Mouse (Mus musculus): ENCODE measurements at regions not wholly inside any gene's neighbourhood (a gene's known extent, or its start where the extent isn't known, plus 50 kb on each side); places are given as distances from the start of the nearest gene placed in this dataset.

DNA sequence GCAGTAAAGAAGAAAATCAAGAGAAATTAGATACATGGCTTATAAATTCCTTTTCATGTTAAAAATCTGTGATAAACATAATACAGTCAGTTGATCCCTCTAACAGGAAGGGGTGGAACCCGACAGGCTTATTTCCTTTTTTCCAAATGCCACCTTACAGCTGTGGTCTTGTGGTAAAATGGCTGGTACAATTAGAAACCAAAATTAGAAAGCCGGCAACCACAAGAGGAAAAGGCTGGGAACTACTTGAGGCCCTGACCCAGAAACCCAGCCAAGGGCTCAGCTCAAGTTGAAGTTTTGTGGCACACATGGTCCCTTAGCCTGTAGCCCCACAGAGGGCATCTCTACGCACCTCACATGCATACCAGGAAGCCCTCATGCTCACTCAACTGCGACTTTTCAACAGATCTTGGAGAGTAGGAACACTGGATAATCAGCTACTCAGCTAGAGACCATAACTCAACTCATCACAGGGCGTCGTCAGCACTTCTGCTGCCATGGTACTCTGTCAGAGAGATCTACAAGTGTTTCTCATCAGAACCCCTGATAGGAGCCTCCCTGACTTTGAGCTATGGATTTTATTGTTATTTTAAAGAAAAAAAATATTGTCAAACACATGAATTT lies 509.4 kb downstream of the Nfib start:
- no peaks in the 10 kb centered on the region for H3K4me1 ChIP-seq (replicated peaks; ENCODE audit: control insufficient read depth, insufficient read depth, low read length)
- no peak overlapping the region for H3K4me2 ChIP-seq (replicated peaks)
- no peak overlapping the region for H3K9ac ChIP-seq
- H3K4me3 ChIP-seq (replicated peaks; ENCODE audit: low read length) = no peak overlapping the region
- DNase-seq (ENCODE audit: low spot score) = no peak
- no peaks in the 10 kb centered on the region for H3K9me3 ChIP-seq (ENCODE audit: control insufficient read depth, low read length)
- 84% methylated on average over 6 of the region's 6 CpGs for WGBS
- no peak for ATAC-seq (ENCODE audit: low FRiP score)
- H3K27ac ChIP-seq = no peak overlapping the region
- H3K27me3 ChIP-seq (ENCODE audit: control insufficient read depth, insufficient read depth, low read length) = no peaks in the 10 kb centered on the region
- H3K36me3 ChIP-seq (replicated peaks; ENCODE audit: control insufficient read depth, insufficient read depth) = no peaks in the 10 kb centered on the region

GRCm38 (mm10) chr4:82193905-82194304 lies 511.6 kb downstream of the Nfib start:
- no peak for ATAC-seq (ENCODE audit: low FRiP score)

DNA sequence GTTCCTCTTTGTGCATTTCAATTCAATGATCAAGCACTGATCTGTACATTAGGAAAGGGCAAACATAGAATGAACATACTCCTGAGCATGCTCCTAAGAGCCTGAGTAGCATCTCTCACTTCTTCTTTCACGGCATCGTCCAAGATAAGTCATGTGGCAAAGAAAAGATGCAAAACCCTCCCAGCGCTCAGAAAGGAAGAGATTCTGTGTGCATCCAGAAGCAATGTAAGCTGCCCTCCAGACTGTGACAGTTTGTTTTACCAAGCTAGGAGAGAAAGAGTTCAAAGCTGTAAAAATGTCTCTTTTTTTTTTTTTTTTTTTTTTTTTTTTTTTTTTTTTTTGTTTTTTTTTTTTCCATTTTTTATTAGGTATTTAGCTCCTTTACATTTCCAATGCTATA lies 518.7 kb downstream of the Nfib start:
- Histone ChIP-seq H3K4me3 (replicated peaks; ENCODE audit: low read length) (no peak overlapping the region), H3K27me3 (ENCODE audit: control insufficient read depth, insufficient read depth, low read length) (no peaks in the 10 kb centered on the region), H3K36me3 (replicated peaks; ENCODE audit: control insufficient read depth, insufficient read depth) (no peaks in the 10 kb centered on the region), H3K4me2 (replicated peaks) (no peak overlapping the region), H3K9me3 (ENCODE audit: control insufficient read depth, low read length) (no peaks in the 10 kb centered on the region), H3K27ac (no peak overlapping the region), H3K4me1 (replicated peaks; ENCODE audit: control insufficient read depth, insufficient read depth, low read length) (no peaks in the 10 kb centered on the region), H3K9ac (no peak overlapping the region)
- DNase-seq (ENCODE audit: low spot score) (no peak), ATAC-seq (ENCODE audit: low FRiP score) (no peak)
- 93% methylated on average over 3 of the region's 3 CpGs for WGBS

More at GRCm38 (mm10) chr4:82193905-82194304, 511.6 kb downstream of the Nfib start:
- Histone ChIP-seq H3K36me3 (replicated peaks; ENCODE audit: control insufficient read depth, insufficient read depth) (no peaks in the 10 kb centered on the region), H3K4me3 (replicated peaks; ENCODE audit: low read length) (no peak overlapping the region), H3K9ac (no peak overlapping the region), H3K9me3 (ENCODE audit: control insufficient read depth, low read length) (no peaks in the 10 kb centered on the region), H3K27ac (no peak overlapping the region), H3K4me1 (replicated peaks; ENCODE audit: control insufficient read depth, insufficient read depth, low read length) (no peaks in the 10 kb centered on the region), H3K27me3 (ENCODE audit: control insufficient read depth, insufficient read depth, low read length) (no peaks in the 10 kb centered on the region), H3K4me2 (replicated peaks) (no peak overlapping the region)
- WGBS = 88% methylated on average over 5 of the region's 5 CpGs
- DNase-seq (ENCODE audit: low spot score) = no peak

DNA sequence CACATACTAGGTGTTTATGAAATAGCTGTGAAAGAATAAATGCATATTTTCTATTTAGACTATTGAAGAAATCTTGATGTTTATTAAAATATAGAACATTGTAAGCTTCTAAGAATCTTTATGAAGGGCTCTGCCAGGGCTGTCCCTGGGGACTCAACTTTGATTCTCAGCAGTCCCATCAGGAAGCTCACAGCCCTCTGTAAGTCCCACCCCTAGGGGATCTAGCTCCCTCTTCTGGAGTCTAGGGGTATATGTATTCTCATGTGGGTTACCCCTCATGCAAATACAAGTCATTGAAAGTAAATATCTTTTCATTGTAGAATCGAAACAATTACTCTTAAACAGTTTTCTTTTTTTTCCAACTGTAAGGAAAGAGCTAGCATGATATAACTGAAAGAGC lies 521.6 kb downstream of the Nfib start:
- no peaks in the 10 kb centered on the region for H3K36me3 ChIP-seq (replicated peaks; ENCODE audit: control insufficient read depth, insufficient read depth)
- no peak overlapping the region for H3K4me3 ChIP-seq (replicated peaks; ENCODE audit: low read length)
- no peak overlapping the region for H3K4me2 ChIP-seq (replicated peaks)
- ATAC-seq (ENCODE audit: low FRiP score) = no peak
- H3K27me3 ChIP-seq (ENCODE audit: control insufficient read depth, insufficient read depth, low read length) = no peaks in the 10 kb centered on the region
- no peak for DNase-seq (ENCODE audit: low spot score)
- H3K4me1 ChIP-seq (replicated peaks; ENCODE audit: control insufficient read depth, insufficient read depth, low read length) = no peaks in the 10 kb centered on the region
- H3K27ac ChIP-seq = no peak overlapping the region
- 92% methylated on average over 1 of the region's 1 CpGs for WGBS
- H3K9me3 ChIP-seq (ENCODE audit: control insufficient read depth, low read length) = no peaks in the 10 kb centered on the region
- H3K9ac ChIP-seq = no peak overlapping the region

DNA sequence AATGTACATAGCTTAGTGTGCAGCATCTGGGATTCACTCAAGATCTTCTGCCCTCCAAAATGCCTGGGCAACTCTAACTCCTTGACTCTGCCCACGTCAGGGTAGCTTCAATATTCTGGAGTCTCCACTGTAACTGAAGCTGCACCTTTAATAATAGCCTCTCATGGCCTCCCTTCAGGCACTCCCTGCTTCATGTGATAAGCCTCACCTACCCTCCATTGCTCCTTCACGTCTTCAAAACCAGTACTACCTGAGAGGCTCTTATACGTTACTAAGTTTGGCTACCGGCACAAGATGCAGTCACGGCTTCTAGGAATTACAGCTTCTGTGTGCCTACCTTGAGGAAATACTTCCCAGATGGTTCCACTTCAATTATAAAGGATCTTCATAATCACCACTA lies 527.4 kb downstream of the Nfib start:
- H3K27me3 ChIP-seq (ENCODE audit: control insufficient read depth, insufficient read depth, low read length) = no peaks in the 10 kb centered on the region
- H3K27ac ChIP-seq = no peak overlapping the region
- H3K9me3 ChIP-seq (ENCODE audit: control insufficient read depth, low read length) = no peaks in the 10 kb centered on the region
- no peak overlapping the region for H3K9ac ChIP-seq
- no peak overlapping the region for H3K4me2 ChIP-seq (replicated peaks)
- H3K4me1 ChIP-seq (replicated peaks; ENCODE audit: control insufficient read depth, insufficient read depth, low read length) = no peaks in the 10 kb centered on the region
- ATAC-seq (ENCODE audit: low FRiP score) = no peak
- H3K36me3 ChIP-seq (replicated peaks; ENCODE audit: control insufficient read depth, insufficient read depth) = no peaks in the 10 kb centered on the region
- no peak overlapping the region for H3K4me3 ChIP-seq (replicated peaks; ENCODE audit: low read length)
- no peak for DNase-seq (ENCODE audit: low spot score)
- WGBS = 95% methylated on average over 5 of the region's 5 CpGs

GRCm38 (mm10) chr4:82176723-82177122 lies 528.8 kb downstream of the Nfib start:
- no peaks in the 10 kb centered on the region for H3K27me3 ChIP-seq (ENCODE audit: control insufficient read depth, insufficient read depth, low read length)
- ATAC-seq (ENCODE audit: low FRiP score) (no peak), DNase-seq (ENCODE audit: low spot score) (no peak)
- H3K27ac ChIP-seq = no peak overlapping the region
- no peaks in the 10 kb centered on the region for H3K4me1 ChIP-seq (replicated peaks; ENCODE audit: control insufficient read depth, insufficient read depth, low read length)
- H3K4me3 ChIP-seq (replicated peaks; ENCODE audit: low read length) = no peak overlapping the region
- no peak overlapping the region for H3K4me2 ChIP-seq (replicated peaks)
- H3K9ac ChIP-seq = no peak overlapping the region
- no peaks in the 10 kb centered on the region for H3K36me3 ChIP-seq (replicated peaks; ENCODE audit: control insufficient read depth, insufficient read depth)
- WGBS = 96% methylated on average over 8 of the region's 8 CpGs
- no peaks in the 10 kb centered on the region for H3K9me3 ChIP-seq (ENCODE audit: control insufficient read depth, low read length)

GRCm38 (mm10) chr4:82173461-82174085 lies 532.0 kb downstream of the Nfib start:
- ATAC-seq (ENCODE audit: low FRiP score) = no peak
- WGBS = 74% methylated on average over 17 of the region's 17 CpGs
- Histone ChIP-seq H3K36me3 (replicated peaks; ENCODE audit: control insufficient read depth, insufficient read depth) (no peaks in the 10 kb centered on the region), H3K4me3 (replicated peaks; ENCODE audit: low read length) (no peak overlapping the region), H3K9ac (no peak overlapping the region), H3K27me3 (ENCODE audit: control insufficient read depth, insufficient read depth, low read length) (no peaks in the 10 kb centered on the region), H3K27ac (no peak overlapping the region), H3K4me2 (replicated peaks) (no peak overlapping the region), H3K9me3 (ENCODE audit: control insufficient read depth, low read length) (no peaks in the 10 kb centered on the region), H3K4me1 (replicated peaks; ENCODE audit: control insufficient read depth, insufficient read depth, low read length) (no peaks in the 10 kb centered on the region)
- DNase-seq (ENCODE audit: low spot score) = no peak

DNA sequence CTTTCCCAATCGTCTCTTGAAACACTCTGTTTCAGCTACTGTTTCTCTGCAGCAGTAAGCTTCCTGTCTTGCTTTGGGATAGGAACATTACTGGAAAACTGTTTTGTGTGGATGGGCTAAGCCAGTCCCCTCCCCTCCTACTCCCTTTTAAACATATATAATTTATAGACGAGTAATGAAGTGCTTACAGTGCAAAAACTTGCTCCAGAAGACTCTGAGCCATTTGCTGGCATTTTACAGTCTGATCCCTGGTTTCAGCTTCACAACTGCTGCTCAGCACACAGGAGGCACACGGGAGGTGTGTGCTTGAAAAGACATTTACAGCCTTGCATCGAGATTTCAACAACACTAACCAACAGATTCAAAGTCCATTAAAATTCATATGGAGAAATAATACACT lies 534.6 kb downstream of the Nfib start:
- DNase-seq (ENCODE audit: low spot score) = no peak
- Histone ChIP-seq H3K4me3 (replicated peaks; ENCODE audit: low read length) (no peak overlapping the region), H3K4me2 (replicated peaks) (no peak overlapping the region), H3K9me3 (ENCODE audit: control insufficient read depth, low read length) (no peaks in the 10 kb centered on the region), H3K4me1 (replicated peaks; ENCODE audit: control insufficient read depth, insufficient read depth, low read length) (no peaks in the 10 kb centered on the region), H3K27ac (no peak overlapping the region), H3K27me3 (ENCODE audit: control insufficient read depth, insufficient read depth, low read length) (no peaks in the 10 kb centered on the region), H3K9ac (no peak overlapping the region), H3K36me3 (replicated peaks; ENCODE audit: control insufficient read depth, insufficient read depth) (no peaks in the 10 kb centered on the region)
- no peak for ATAC-seq (ENCODE audit: low FRiP score)
- 75% methylated on average over 4 of the region's 4 CpGs for WGBS

DNA sequence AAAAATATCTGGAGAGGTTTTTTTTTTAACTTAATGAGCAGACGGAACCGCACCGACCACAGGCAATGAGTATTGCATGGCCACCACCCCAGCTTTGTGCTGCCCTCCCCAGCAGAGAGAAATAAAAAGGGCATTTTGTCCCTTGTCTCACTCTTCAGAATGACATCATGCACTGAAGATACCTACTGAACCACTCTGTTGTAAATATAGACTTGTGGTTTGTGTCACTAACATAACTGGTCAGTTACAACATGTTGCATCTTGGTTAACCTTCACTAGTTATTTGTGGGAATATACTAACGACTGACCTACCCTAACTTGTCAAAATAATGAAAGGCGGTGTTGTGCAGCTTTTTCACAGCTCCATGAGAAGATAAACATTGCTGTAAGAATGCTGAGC lies 537.5 kb downstream of the Nfib start:
- no peak for ATAC-seq (ENCODE audit: low FRiP score)

GRCm38 (mm10) chr4:82167396-82167795 lies 538.2 kb downstream of the Nfib start:
- ATAC-seq (ENCODE audit: low FRiP score) = no peak
- whole genome bisulfite sequencing = 87% methylated on average over 5 of the region's 5 CpGs
- Histone ChIP-seq H3K27ac (no peak overlapping the region), H3K27me3 (ENCODE audit: control insufficient read depth, insufficient read depth, low read length) (no peaks in the 10 kb centered on the region), H3K4me2 (replicated peaks) (no peak overlapping the region), H3K9ac (no peak overlapping the region), H3K4me3 (replicated peaks; ENCODE audit: low read length) (no peak overlapping the region), H3K36me3 (replicated peaks; ENCODE audit: control insufficient read depth, insufficient read depth) (no peaks in the 10 kb centered on the region), H3K9me3 (ENCODE audit: control insufficient read depth, low read length) (no peaks in the 10 kb centered on the region), H3K4me1 (replicated peaks; ENCODE audit: control insufficient read depth, insufficient read depth, low read length) (no peaks in the 10 kb centered on the region)
- no peak for DNase-seq (ENCODE audit: low spot score)

More for the DNA sequence above, 537.5 kb downstream of the Nfib start:
- Histone ChIP-seq H3K4me2 (replicated peaks) (no peak overlapping the region), H3K27me3 (ENCODE audit: control insufficient read depth, insufficient read depth, low read length) (no peaks in the 10 kb centered on the region), H3K27ac (no peak overlapping the region), H3K4me3 (replicated peaks; ENCODE audit: low read length) (no peak overlapping the region), H3K9me3 (ENCODE audit: control insufficient read depth, low read length) (no peaks in the 10 kb centered on the region), H3K36me3 (replicated peaks; ENCODE audit: control insufficient read depth, insufficient read depth) (no peaks in the 10 kb centered on the region), H3K4me1 (replicated peaks; ENCODE audit: control insufficient read depth, insufficient read depth, low read length) (no peaks in the 10 kb centered on the region), H3K9ac (no peak overlapping the region)
- 87% methylated on average over 5 of the region's 5 CpGs for WGBS
- DNase-seq (ENCODE audit: low spot score) = no peak
